Mouse (Mus musculus) kidney, postnatal 14 days (tissue): ENCODE measurements around the gene Spire2.
A peak's percentile ranks its signal among the peaks of the same experiment; 100 is the strongest.

ENCODE experiments used
- DNase-seq: peaks from one replicate; pipeline ENCODE4 v3.0.0; 2022; ENCODE audit warnings: mixed read lengths

Spire2 gene

GRCm38 (mm10) chr8:123334467-123334866, 2.0 kb downstream of the Spire2 start:
- DNase-seq: no peak

- no peak for DNase-seq
These were observed 5.0 kb downstream of the Spire2 start for GRCm38 (mm10) chr8:123337475-123337874.

- no peak for DNase-seq
These were observed 7.6 kb downstream of the Spire2 start for GRCm38 (mm10) chr8:123340071-123340470.

GRCm38 (mm10) chr8:123341040-123342015, 8.8 kb downstream of the Spire2 start:
- no peak for DNase-seq

- DNase-seq: no peak
These were observed 9.7 kb downstream of the Spire2 start for GRCm38 (mm10) chr8:123342253-123342652.

- no peak for DNase-seq
These were observed 10.4 kb downstream of the Spire2 start for GRCm38 (mm10) chr8:123342911-123343310.

GRCm38 (mm10) chr8:123343422-123343821, 10.9 kb downstream of the Spire2 start:
- DNase-seq: no peak

GRCm38 (mm10) chr8:123345135-123345534, 12.6 kb downstream of the Spire2 start:
- DNase-seq: peak; percentile 16

GRCm38 (mm10) chr8:123345856-123346255, 13.3 kb downstream of the Spire2 start:
- DNase-seq: no peak

GRCm38 (mm10) chr8:123347293-123347692, 14.8 kb downstream of the Spire2 start:
- no peak for DNase-seq

GRCm38 (mm10) chr8:123348237-123348843, 15.8 kb downstream of the Spire2 start:
- DNase-seq: peak; percentile 93

GRCm38 (mm10) chr8:123349073-123349472, 16.6 kb downstream of the Spire2 start:
- DNase-seq: no peak

GRCm38 (mm10) chr8:123352118-123352517, 19.6 kb downstream of the Spire2 start:
- DNase-seq: no peak

GRCm38 (mm10) chr8:123352786-123353185, 20.3 kb downstream of the Spire2 start:
- DNase-seq: peak; percentile 78

GRCm38 (mm10) chr8:123353216-123353615, 20.7 kb downstream of the Spire2 start:
- no peak for DNase-seq

- peak; percentile 86 for DNase-seq
These were observed 28.7 kb downstream of the Spire2 start for GRCm38 (mm10) chr8:123361082-123361739.

- peak; percentile 96 for DNase-seq
These were observed 41.1 kb downstream of the Spire2 start, which contains the start of gene Tcf25 for GRCm38 (mm10) chr8:123373403-123374238. Gene Tcf25, plus strand, starts transcription at chr8:123373753.

GRCm38 (mm10) chr8:123374239-123374578, 41.7 kb downstream of the Spire2 start:
- DNase-seq: peak; percentile 96

GRCm38 (mm10) chr8:123375701-123376100, 43.2 kb downstream of the Spire2 start:
- DNase-seq: no peak

GRCm38 (mm10) chr8:123376106-123376505, 43.6 kb downstream of the Spire2 start:
- DNase-seq: no peak

- DNase-seq: no peak
These were observed 49.2 kb downstream of the Spire2 start for GRCm38 (mm10) chr8:123381711-123382110.

GRCm38 (mm10) chr8:123382516-123382915, 50.0 kb downstream of the Spire2 start:
- DNase-seq: peak; percentile 28
